Mouse (Mus musculus): ENCODE data around the gene Lima1. TPM values are rescaled to one million over a fixed set of nuclear protein-coding genes. Genes with fewer than 3 reads are reported as not detected.

Lima1 gene
- polyA plus RNA-seq, 1 experiment from 2014 or later = 64.3 TPM

GRCm38 (mm10) chr15:99807776-99808735 lies 67.2 kb downstream of the Lima1 start:
- WGBS = 77% methylated on average over 21 of the region's 21 CpGs
- H3K27me3 ChIP-seq (replicated peaks; ENCODE audit: control insufficient read depth, insufficient read depth, low read length) = no peaks in the 10 kb centered on the region
- H3K9ac ChIP-seq (ENCODE audit: low read depth, low read length) = no peak overlapping the region
- ATAC-seq = no peak
- no peaks in the 10 kb centered on the region for H3K9me3 ChIP-seq (ENCODE audit: control insufficient read depth)
- H3K4me2 ChIP-seq (replicated peaks; ENCODE audit: low read depth) = no peak overlapping the region
- no peak overlapping the region for H3K4me3 ChIP-seq (ENCODE audit: low read depth, low read length)
- no peak overlapping the region for H3K27ac ChIP-seq (ENCODE audit: low read depth, low read length)
- H3K4me1 ChIP-seq (replicated peaks; ENCODE audit: control insufficient read depth, insufficient read depth, low read length) = 0 out of 2 replicates have a peak, but pooled peaks cover 4% of the 10 kb centered on the region
- TF ChIP-seq CTCF (IDR thresholded peaks at IDR 0.05; ENCODE audit: low read depth) = no peak
- peaks cover 59% of the 10 kb centered on the region for H3K36me3 ChIP-seq (ENCODE audit: control insufficient read depth, insufficient read depth)

- Histone ChIP-seq H3K36me3 (ENCODE audit: control insufficient read depth, insufficient read depth) (peaks cover 78% of the 10 kb centered on the region), H3K27ac (ENCODE audit: low read depth, low read length) (no peak overlapping the region), H3K9ac (ENCODE audit: low read depth, low read length) (no peak overlapping the region), H3K4me1 (replicated peaks; ENCODE audit: control insufficient read depth, insufficient read depth, low read length) (no peaks in the 10 kb centered on the region), H3K27me3 (replicated peaks; ENCODE audit: control insufficient read depth, insufficient read depth, low read length) (no peaks in the 10 kb centered on the region), H3K4me2 (replicated peaks; ENCODE audit: low read depth) (no peak overlapping the region), H3K4me3 (ENCODE audit: low read depth, low read length) (no peak overlapping the region), H3K9me3 (ENCODE audit: control insufficient read depth) (no peaks in the 10 kb centered on the region)
- ATAC-seq = no peak
- WGBS = 60% methylated on average over 7 of the region's 7 CpGs
- TF ChIP-seq CTCF (IDR thresholded peaks at IDR 0.05; ENCODE audit: low read depth) = no peak
Observed at GRCm38 (mm10) chr15:99806171-99806570, 69.1 kb downstream of the Lima1 start.

GRCm38 (mm10) chr15:99805673-99806072 lies 69.6 kb downstream of the Lima1 start:
- no peak overlapping the region for H3K4me3 ChIP-seq (ENCODE audit: low read depth, low read length)
- H3K9ac ChIP-seq (ENCODE audit: low read depth, low read length) = no peak overlapping the region
- no peak overlapping the region for H3K4me2 ChIP-seq (replicated peaks; ENCODE audit: low read depth)
- no peak for ATAC-seq
- H3K27me3 ChIP-seq (replicated peaks; ENCODE audit: control insufficient read depth, insufficient read depth, low read length) = no peaks in the 10 kb centered on the region
- no peaks in the 10 kb centered on the region for H3K9me3 ChIP-seq (ENCODE audit: control insufficient read depth)
- H3K36me3 ChIP-seq (ENCODE audit: control insufficient read depth, insufficient read depth) = peaks cover 79% of the 10 kb centered on the region
- no peak overlapping the region for H3K27ac ChIP-seq (ENCODE audit: low read depth, low read length)
- no peaks in the 10 kb centered on the region for H3K4me1 ChIP-seq (replicated peaks; ENCODE audit: control insufficient read depth, insufficient read depth, low read length)
- TF ChIP-seq CTCF (IDR thresholded peaks at IDR 0.05; ENCODE audit: low read depth) = no peak
- WGBS = 100% methylated on average over 4 of the region's 4 CpGs

- ATAC-seq = no peak
- Histone ChIP-seq H3K4me2 (replicated peaks; ENCODE audit: low read depth) (no peak overlapping the region), H3K9ac (ENCODE audit: low read depth, low read length) (no peak overlapping the region), H3K36me3 (ENCODE audit: control insufficient read depth, insufficient read depth) (peaks cover 89% of the 10 kb centered on the region), H3K27ac (ENCODE audit: low read depth, low read length) (no peak overlapping the region), H3K4me1 (replicated peaks; ENCODE audit: control insufficient read depth, insufficient read depth, low read length) (no peaks in the 10 kb centered on the region), H3K27me3 (replicated peaks; ENCODE audit: control insufficient read depth, insufficient read depth, low read length) (no peaks in the 10 kb centered on the region), H3K4me3 (ENCODE audit: low read depth, low read length) (no peak overlapping the region), H3K9me3 (ENCODE audit: control insufficient read depth) (no peaks in the 10 kb centered on the region)
- WGBS = 31% methylated on average over 6 of the region's 6 CpGs
- no peak for TF ChIP-seq CTCF (IDR thresholded peaks at IDR 0.05; ENCODE audit: low read depth)
Observed at GRCm38 (mm10) chr15:99803186-99803644, 72.0 kb downstream of the Lima1 start.

- Histone ChIP-seq H3K36me3 (ENCODE audit: control insufficient read depth, insufficient read depth) (peaks cover 85% of the 10 kb centered on the region), H3K9ac (ENCODE audit: low read depth, low read length) (no peak overlapping the region), H3K27ac (ENCODE audit: low read depth, low read length) (no peak overlapping the region), H3K9me3 (ENCODE audit: control insufficient read depth) (no peaks in the 10 kb centered on the region), H3K4me1 (replicated peaks; ENCODE audit: control insufficient read depth, insufficient read depth, low read length) (no peaks in the 10 kb centered on the region), H3K27me3 (replicated peaks; ENCODE audit: control insufficient read depth, insufficient read depth, low read length) (no peaks in the 10 kb centered on the region), H3K4me3 (ENCODE audit: low read depth, low read length) (no peak overlapping the region), H3K4me2 (replicated peaks; ENCODE audit: low read depth) (no peak overlapping the region)
- ATAC-seq = no peak
- WGBS = 78% methylated on average over 24 of the region's 24 CpGs
- TF ChIP-seq CTCF (IDR thresholded peaks at IDR 0.05; ENCODE audit: low read depth) = no peak
Observed at GRCm38 (mm10) chr15:99801885-99802572, 73.2 kb downstream of the Lima1 start.

- Histone ChIP-seq H3K27me3 (replicated peaks; ENCODE audit: control insufficient read depth, insufficient read depth, low read length) (no peaks in the 10 kb centered on the region), H3K27ac (ENCODE audit: low read depth, low read length) (no peak overlapping the region), H3K4me2 (replicated peaks; ENCODE audit: low read depth) (no peak overlapping the region), H3K9me3 (ENCODE audit: control insufficient read depth) (no peaks in the 10 kb centered on the region), H3K36me3 (ENCODE audit: control insufficient read depth, insufficient read depth) (peaks cover 80% of the 10 kb centered on the region), H3K9ac (ENCODE audit: low read depth, low read length) (no peak overlapping the region), H3K4me1 (replicated peaks; ENCODE audit: control insufficient read depth, insufficient read depth, low read length) (no peaks in the 10 kb centered on the region), H3K4me3 (ENCODE audit: low read depth, low read length) (no peak overlapping the region)
- no peak for ATAC-seq
- TF ChIP-seq CTCF (IDR thresholded peaks at IDR 0.05; ENCODE audit: low read depth) = no peak
- 70% methylated on average over 6 of the region's 6 CpGs for WGBS
Observed at GRCm38 (mm10) chr15:99799706-99800105, 75.5 kb downstream of the Lima1 start.
